Mouse (Mus musculus) fibroblast of lung, adult 2 months (primary cell): Measurements from ENCODE around the gene Fam213b.

Experiments
- DNase-seq: peaks from one replicate; pipeline ENCODE4 v3.0.0-alpha.2; 2011; ENCODE audit warnings: low read depth

Gene Fam213b

DNA sequence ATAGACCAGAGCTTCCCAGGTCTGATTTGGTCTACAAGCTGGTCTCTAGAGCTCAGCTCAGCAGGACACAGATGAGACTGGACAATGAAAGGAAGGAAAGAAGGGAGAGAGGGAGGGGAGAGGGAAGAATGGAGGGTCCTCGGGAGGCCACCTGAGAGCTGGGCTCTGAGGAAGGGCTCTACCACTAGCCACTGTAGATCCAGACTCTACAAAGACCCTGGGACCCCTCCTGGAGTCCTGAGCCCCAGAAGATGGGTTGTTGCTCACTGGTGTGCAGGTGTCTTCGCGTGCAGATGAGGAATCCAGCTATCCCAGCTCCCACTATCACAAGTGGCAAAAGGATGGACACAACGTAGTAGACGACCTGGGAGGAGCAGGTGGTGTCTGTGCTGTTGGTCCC is 24.0 kb upstream of the Fam213b start:
- DNase-seq: no peak

- no peak for DNase-seq
Measured at GRCm38 (mm10) chr4:154922291-154922690, 23.4 kb upstream of the Fam213b start.

DNA sequence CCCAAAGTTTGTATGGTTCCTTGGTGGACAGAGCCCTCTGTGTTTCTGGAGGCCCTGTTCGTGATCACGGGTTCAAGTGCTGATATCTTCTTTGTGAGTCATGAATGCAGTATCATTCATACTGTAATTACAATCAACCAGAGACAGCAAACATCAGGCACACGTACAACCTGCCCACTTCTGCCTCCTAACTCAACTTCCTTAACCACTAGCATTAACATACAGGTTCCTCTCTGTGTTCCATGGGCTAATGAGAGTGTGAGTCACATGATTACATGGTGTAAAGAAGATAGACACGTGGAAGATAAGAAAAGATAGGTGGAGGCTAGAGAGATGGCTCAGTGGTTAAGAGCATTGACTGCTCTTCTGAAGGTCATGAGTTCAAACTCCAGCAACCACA is 17.7 kb upstream of the Fam213b start:
- DNase-seq: no peak

- no peak for DNase-seq
Measured at GRCm38 (mm10) chr4:154915286-154915685, 16.4 kb upstream of the Fam213b start.

GRCm38 (mm10) chr4:154914707-154915106 is 15.8 kb upstream of the Fam213b start:
- no peak for DNase-seq

- DNase-seq: no peak
Measured at GRCm38 (mm10) chr4:154914252-154914651, 15.3 kb upstream of the Fam213b start.

- no peak for DNase-seq
Measured at GRCm38 (mm10) chr4:154913845-154914244, 14.9 kb upstream of the Fam213b start.

DNA sequence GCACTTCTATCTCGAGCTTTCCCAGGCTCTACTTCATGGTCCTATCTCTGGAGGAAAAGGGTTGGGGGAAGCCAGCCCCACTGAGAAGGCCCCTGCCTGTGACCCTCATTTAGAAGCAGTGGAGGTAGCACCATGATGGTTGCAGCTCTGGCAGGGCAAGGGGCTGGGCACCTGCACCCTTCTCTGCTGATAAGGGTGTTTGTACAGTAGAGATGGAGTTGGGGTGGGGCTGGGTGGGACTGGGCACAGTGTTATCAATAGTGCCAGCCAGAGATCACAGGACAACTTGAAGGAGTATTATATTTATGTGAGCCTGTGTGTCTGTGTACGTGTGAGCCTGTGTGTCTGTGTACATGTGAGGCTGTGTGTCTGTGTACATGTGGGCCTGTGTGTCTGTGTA is 12.7 kb upstream of the Fam213b start:
- DNase-seq: no peak

GRCm38 (mm10) chr4:154910606-154911522 is 11.9 kb upstream of the Fam213b start:
- peak; percentile 56 for DNase-seq

DNA sequence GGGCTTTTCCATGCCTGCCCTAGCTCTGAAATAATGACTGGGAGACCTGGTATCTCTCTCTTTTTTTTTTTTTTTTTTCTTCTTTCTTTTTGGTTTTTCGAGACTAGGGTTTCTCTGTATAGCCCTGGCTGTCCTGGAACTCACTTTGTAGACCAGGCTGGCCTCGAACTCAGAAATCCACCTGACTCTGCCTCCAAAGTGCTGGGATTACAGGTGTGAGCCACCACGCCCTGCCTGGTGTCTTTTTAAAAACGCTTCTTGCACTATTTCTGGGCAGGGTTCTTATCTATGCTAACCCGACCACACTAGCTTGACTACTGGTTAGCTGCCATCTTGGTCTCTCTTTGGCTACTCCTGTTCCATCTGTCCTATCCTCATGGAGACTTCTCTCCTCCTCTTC is 9.6 kb upstream of the Fam213b start:
- DNase-seq: no peak

DNA sequence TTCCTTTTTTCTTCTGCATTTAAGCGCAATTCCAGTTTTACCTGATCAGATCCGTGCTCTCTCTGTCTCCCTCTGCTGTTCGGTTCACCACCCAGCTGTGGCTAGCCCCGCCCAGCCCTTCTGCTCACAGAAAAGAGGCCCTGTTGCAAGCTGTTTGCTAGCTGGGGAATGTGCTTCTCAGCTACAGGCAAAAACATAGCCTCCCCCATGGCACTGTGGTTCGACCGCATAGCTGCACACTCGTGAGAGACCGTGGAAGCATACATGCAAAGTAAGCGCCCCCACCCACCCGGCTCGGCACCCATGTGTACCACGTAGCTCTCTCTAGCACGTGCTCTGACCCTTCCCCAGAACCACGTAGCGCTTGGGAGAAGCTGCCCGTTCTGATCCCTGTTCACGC is 8.9 kb upstream of the Fam213b start:
- DNase-seq: peak; percentile 69

GRCm38 (mm10) chr4:154904185-154905071 is 5.5 kb upstream of the Fam213b start:
- DNase-seq: peak; percentile 60

DNA sequence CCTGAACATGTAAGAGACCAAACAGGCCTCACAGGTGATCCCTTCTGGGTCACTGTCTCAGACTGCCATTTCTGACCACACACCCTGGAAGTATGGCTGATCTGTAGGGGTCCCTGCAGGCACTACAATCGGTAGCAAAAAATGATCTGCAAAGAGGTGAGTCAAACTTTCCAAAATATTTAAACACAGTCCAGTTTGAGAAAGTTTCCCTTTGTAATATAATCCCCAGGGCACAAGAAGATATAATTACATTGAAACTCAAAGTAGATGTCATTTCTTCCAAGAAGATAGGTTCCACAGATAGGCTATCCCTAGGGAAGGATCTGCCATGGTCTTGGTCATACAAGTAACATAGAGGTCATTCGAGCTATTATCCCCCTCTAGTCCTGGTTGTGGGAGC is 3.4 kb upstream of the Fam213b start:
- no peak for DNase-seq

DNA sequence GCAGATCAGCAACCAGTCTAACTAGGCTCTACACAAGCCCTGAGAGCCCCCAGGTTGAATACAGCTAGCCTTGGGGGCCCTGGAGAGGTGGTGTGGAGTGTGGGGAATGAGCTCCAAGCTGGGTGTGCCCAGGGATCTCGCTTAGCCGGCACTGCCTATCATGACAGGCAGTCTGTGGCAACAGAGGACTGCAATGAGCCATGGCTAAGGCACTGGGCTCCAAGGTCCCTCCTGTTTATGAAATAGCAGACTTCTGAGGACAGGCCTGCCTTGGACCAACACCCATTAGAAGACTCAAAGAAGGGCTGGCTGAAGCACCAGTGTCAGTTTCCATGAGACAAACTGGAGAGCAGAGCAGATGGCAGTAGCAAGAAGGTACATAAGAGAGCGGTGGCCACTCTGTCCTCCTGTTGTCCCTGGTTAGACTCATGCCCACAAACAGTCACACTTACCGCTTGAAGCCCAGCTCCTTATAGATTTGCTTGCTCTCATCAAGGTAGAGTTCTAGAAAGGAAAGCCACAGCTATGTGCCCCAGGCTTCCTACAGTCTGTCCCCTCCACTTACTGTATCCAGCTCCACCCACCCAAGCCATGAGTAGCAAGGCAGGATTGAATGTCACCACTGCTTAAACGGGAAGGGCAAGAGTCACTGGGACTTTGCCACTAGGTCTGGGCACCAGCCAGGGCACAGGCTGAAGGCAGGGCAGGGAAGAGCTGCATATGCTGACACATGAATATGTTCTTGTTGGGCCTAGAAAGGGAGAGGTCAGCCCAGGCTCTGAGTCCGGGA is 1.1 kb downstream of the Fam213b start:
- no peak for DNase-seq

GRCm38 (mm10) chr4:154895549-154895948 is 3.4 kb downstream of the Fam213b start:
- DNase-seq: no peak

GRCm38 (mm10) chr4:154890887-154891286 is 8.0 kb downstream of the Fam213b start:
- no peak for DNase-seq

DNA sequence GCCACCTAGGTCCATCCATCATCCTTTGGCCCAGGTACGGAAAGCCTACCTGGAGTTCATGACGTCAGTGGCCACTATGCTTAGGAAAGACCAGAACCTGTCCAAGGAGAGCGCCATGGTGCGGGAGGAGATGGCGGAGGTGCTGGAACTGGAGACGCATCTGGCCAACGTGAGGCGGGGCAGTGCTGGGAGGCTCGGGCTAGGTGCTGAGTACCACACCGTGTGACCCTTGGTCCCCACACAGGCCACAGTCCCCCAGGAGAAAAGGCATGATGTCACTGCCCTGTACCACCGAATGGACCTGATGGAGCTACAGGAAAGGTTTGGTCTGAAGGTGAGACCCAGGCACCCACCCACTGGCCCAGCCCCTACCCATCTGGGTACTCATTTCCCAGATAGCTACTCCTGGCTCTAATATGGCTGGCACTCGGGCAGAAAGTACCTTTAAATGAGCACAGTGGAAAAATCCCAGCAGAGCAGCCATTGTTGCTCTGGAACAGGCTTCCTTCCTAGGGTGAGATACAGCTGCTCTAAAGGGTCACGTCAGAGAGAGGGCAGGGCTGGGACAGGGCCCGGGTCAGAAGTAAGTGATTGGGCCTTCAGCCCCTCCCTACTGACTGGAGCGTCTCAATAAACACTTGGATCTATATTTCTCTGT is 11.2 kb downstream of the Fam213b start:
- no peak for DNase-seq

- no peak for DNase-seq
Measured at GRCm38 (mm10) chr4:154886876-154887592, 11.9 kb downstream of the Fam213b start.

DNA sequence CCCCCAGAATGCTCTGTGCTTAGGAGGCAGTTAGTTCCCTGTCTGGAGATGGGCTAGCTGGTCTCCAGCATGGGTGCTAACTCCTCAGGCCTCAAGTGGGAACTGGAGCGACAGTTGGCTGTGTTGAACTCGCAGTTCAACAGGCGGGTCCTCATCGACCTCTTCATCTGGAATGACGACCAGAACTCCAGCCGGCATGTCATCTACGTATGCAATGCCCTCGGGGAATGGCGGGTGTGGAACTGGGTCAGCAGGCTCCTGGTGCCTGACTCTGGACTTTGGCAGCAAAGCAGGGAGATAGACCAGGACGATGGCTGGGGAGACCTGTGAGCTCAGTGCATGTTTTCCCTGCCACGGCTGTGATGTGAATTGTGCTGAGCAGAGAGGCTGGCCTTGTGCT is 13.5 kb downstream of the Fam213b start:
- DNase-seq: no peak

GRCm38 (mm10) chr4:154882014-154882659 is 16.8 kb downstream of the Fam213b start:
- DNase-seq: no peak
